Mouse (Mus musculus) MEL (cell line): ENCODE results near the gene Htr2b. TPM values are rescaled to one million over a fixed set of nuclear protein-coding genes. Genes with fewer than 3 reads are reported as not detected.

Experiments used
- DNase-seq: peaks from one replicate; pipeline ENCODE4 v3.0.0; 2011; ENCODE audit warnings: low read depth, low spot score
- H3K27ac ChIP-seq: 2 replicates; pipeline ENCODE4 v1.5.1; 2012; ENCODE audit warnings: low read depth, mild to moderate bottlenecking, control low read depth, low read length, moderate library complexity; ENCODE audit not compliant: control insufficient read depth
- H3K27me3 ChIP-seq, 2 experiments: fragments of 150-350 bp in 1 of 2; sonication (generic) in 1 of 2; 2 replicates each; pipeline ENCODE4 v1.6.1; 2012; ENCODE audit warnings: low read length in 2 of 2, mild to moderate bottlenecking in 2 of 2, improper control_type of control experiment in 1 of 2, moderate library complexity in 1 of 2; ENCODE audit not compliant: insufficient read depth in 2 of 2, control insufficient read depth in 1 of 2
- H3K36me3 ChIP-seq, 2 experiments: 2 replicates each; pipeline ENCODE4 v1.6.1; 2012 to 2014; ENCODE audit warnings: low read length in 2 of 2, improper control_type of control experiment in 1 of 2, inconsistent platforms in 1 of 2, mild to moderate bottlenecking in 1 of 2; ENCODE audit not compliant: insufficient read depth in 2 of 2, control insufficient read depth in 1 of 2
- H3K4me1 ChIP-seq, 2 experiments: fragments of 150-350 bp in 1 of 2; sonication (generic) in 1 of 2; 2 replicates each; pipeline ENCODE4 v1.6.1; 2012; ENCODE audit warnings: low read length in 2 of 2, improper control_type of control experiment in 1 of 2, mild to moderate bottlenecking in 1 of 2; ENCODE audit not compliant: insufficient read depth in 2 of 2, control insufficient read depth in 1 of 2
- H3K4me3 ChIP-seq, 2 experiments: fragments of 150-350 bp in 1 of 2; sonication (generic) in 1 of 2; 2 replicates each; pipeline ENCODE4 v1.5.1; 2012; ENCODE audit warnings: low read depth in 2 of 2, low read length in 2 of 2, mild to moderate bottlenecking in 2 of 2, moderate library complexity in 2 of 2, control low read depth in 1 of 2, improper control_type of control experiment in 1 of 2; ENCODE audit not compliant: control insufficient read depth in 1 of 2, insufficient read depth in 1 of 2
- H3K79me2 ChIP-seq: 2 replicates; pipeline ENCODE4 v1.6.1; 2012; ENCODE audit warnings: mild to moderate bottlenecking, low read length, moderate library complexity; ENCODE audit not compliant: control insufficient read depth, poor library complexity, insufficient read depth
- H3K9ac ChIP-seq: 2 replicates; pipeline ENCODE4 v1.6.1; 2012; ENCODE audit warnings: low read depth, mild to moderate bottlenecking, control low read depth, low read length, moderate library complexity; ENCODE audit not compliant: control insufficient read depth, poor library complexity, severe bottlenecking
- H3K9me3 ChIP-seq: fragments of 150-350 bp; sonication (generic); replicated peaks from 2 replicates; pipeline ENCODE4 v1.6.1; 2012; ENCODE audit warnings: mild to moderate bottlenecking, low read length, improper control_type of control experiment, moderate library complexity; ENCODE audit not compliant: insufficient read depth
- CHD2 ChIP-seq: IDR thresholded peaks from 2 replicates; pipeline ENCODE4 v1.6.1; 2011; ENCODE audit warnings: low read length, improper control_type of control experiment
- ELF1 ChIP-seq: IDR thresholded peaks from 2 replicates; pipeline ENCODE4 v1.6.1; 2014; ENCODE audit warnings: low read depth, mild to moderate bottlenecking, inconsistent platforms, low read length, improper control_type of control experiment, moderate library complexity
- EP300 ChIP-seq, 2 experiments: IDR thresholded peaks; 2 replicates each; pipeline ENCODE4 v1.6.1; 2011; ENCODE audit warnings: improper control_type of control experiment in 2 of 2, low read length in 2 of 2, low read depth in 1 of 2, mild to moderate bottlenecking in 1 of 2
- GABPA ChIP-seq: IDR thresholded peaks from 2 replicates; pipeline ENCODE4 v1.6.1; 2012; ENCODE audit warnings: low read depth, mild to moderate bottlenecking, inconsistent platforms, low read length, improper control_type of control experiment, moderate library complexity
- GATA1 ChIP-seq: IDR thresholded peaks from 2 replicates; pipeline ENCODE4 v1.6.1; 2011; ENCODE audit warnings: low read depth, low read length, improper control_type of control experiment
- HCFC1 ChIP-seq: IDR thresholded peaks from 2 replicates; pipeline ENCODE4 v1.6.1; 2012; ENCODE audit warnings: low read depth, mild to moderate bottlenecking, inconsistent platforms, low read length, improper control_type of control experiment, moderate library complexity
- JUND ChIP-seq: IDR thresholded peaks from 2 replicates; pipeline ENCODE4 v1.6.1; 2011; ENCODE audit warnings: low read depth, mild to moderate bottlenecking, improper control_type of control experiment, low read length
- MAFK ChIP-seq: IDR thresholded peaks from 2 replicates; pipeline ENCODE4 v1.6.1; 2011; ENCODE audit warnings: low read depth, mild to moderate bottlenecking, low read length, improper control_type of control experiment, borderline replicate concordance
- MAX ChIP-seq: IDR thresholded peaks from 2 replicates; pipeline ENCODE4 v1.6.1; 2011; ENCODE audit warnings: low read length, improper control_type of control experiment
- MAZ ChIP-seq: IDR thresholded peaks from 2 replicates; pipeline ENCODE4 v1.6.1; 2012; ENCODE audit warnings: low read depth, mild to moderate bottlenecking, inconsistent platforms, low read length, improper control_type of control experiment
- MYB ChIP-seq: IDR thresholded peaks from 2 replicates; pipeline ENCODE4 v1.6.1; 2011; ENCODE audit warnings: mild to moderate bottlenecking, low read depth, low read length, improper control_type of control experiment
- NELFE ChIP-seq: IDR thresholded peaks from 2 replicates; pipeline ENCODE4 v1.6.1; 2011; ENCODE audit warnings: low read depth, low read length, improper control_type of control experiment
- NRF1 ChIP-seq: IDR thresholded peaks from 2 replicates; pipeline ENCODE4 v1.6.1; 2014; ENCODE audit warnings: low read depth, mild to moderate bottlenecking, inconsistent platforms, low read length, improper control_type of control experiment, moderate library complexity; ENCODE audit not compliant: poor library complexity, insufficient read depth, severe bottlenecking
- POLR2A ChIP-seq, 2 experiments: IDR thresholded peaks; 2 replicates each; pipeline ENCODE4 v1.6.1; 2011 to 2012; ENCODE audit warnings: low read length in 2 of 2, mild to moderate bottlenecking in 2 of 2, control low read depth in 1 of 2, improper control_type of control experiment in 1 of 2, low read depth in 1 of 2, moderate library complexity in 1 of 2; ENCODE audit not compliant: control insufficient read depth in 1 of 2, insufficient read depth in 1 of 2, poor library complexity in 1 of 2
- RCOR1 ChIP-seq: IDR thresholded peaks from 2 replicates; pipeline ENCODE4 v1.6.1; 2012; ENCODE audit warnings: low read depth, mild to moderate bottlenecking, inconsistent platforms, low read length, improper control_type of control experiment
- TBP ChIP-seq: IDR thresholded peaks from 2 replicates; pipeline ENCODE4 v1.8.0; 2011; ENCODE audit warnings: low read depth, low read length, improper control_type of control experiment
- UBTF ChIP-seq: IDR thresholded peaks from 2 replicates; pipeline ENCODE4 v1.6.1; 2012; ENCODE audit warnings: low read depth, mild to moderate bottlenecking, inconsistent platforms, low read length, improper control_type of control experiment, moderate library complexity, borderline replicate concordance; ENCODE audit not compliant: insufficient read depth
- ZC3H11A ChIP-seq: IDR thresholded peaks from 2 replicates; pipeline ENCODE4 v1.6.1; 2012; ENCODE audit warnings: low read depth, mild to moderate bottlenecking, inconsistent platforms, low read length, improper control_type of control experiment
- ZKSCAN1 ChIP-seq: IDR thresholded peaks from 2 replicates; pipeline ENCODE4 v1.6.1; 2012; ENCODE audit warnings: low read depth, mild to moderate bottlenecking, inconsistent platforms, low read length, improper control_type of control experiment, moderate library complexity
- ZMIZ1 ChIP-seq: IDR thresholded peaks from 2 replicates; pipeline ENCODE4 v1.6.1; 2012; ENCODE audit warnings: low read depth, mild to moderate bottlenecking, inconsistent platforms, low read length, improper control_type of control experiment, moderate library complexity
- polyA plus RNA-seq, 2 experiments: library from polyadenylated mRNA; stranded (reverse) in 1 of 2; unstranded in 1 of 2; fragments of >175 nt in 1 of 2; fragments of >200 nt in 1 of 2; gene quantifications; 2 replicates each; pipeline versions ENCODE4 v1.2.1 to v1.2.4; 2012; ENCODE audit warnings: low replicate concordance in 2 of 2, low read depth in 1 of 2; ENCODE audit not compliant: insufficient read length in 2 of 2, insufficient read depth in 1 of 2, missing spikeins in 1 of 2
- total RNA-seq: library from RNA; depleted of rRNA; stranded (reverse); fragments of 300-350 nt; gene quantifications from 2 replicates; pipeline ENCODE4 v1.2.3, GENCODE M21; 2012

Htr2b gene
- total and polyA plus RNA-seq, 3 experiments: 0.15 to 0.22 TPM; not detected in 1

- TF ChIP-seq JUND: no peak
These were observed 7.8 kb upstream of the Htr2b start (continued) for GRCm38 (mm10) chr1:86119549-86119948.

GRCm38 (mm10) chr1:86114141-86114540, 2.4 kb upstream of the Htr2b start:
- Histone ChIP-seq H3K36me3 (peaks cover 0 to 36% of the 10 kb centered on the region in 2 experiments; a peak in 2 of 4 replicates), H3K4me3 (no peak overlapping the region), H3K9ac (no peak overlapping the region), H3K27ac (no peak overlapping the region), H3K79me2 (no peaks in the 10 kb centered on the region), H3K4me1 (no peaks in the 10 kb centered on the region), H3K27me3 (no peaks in the 10 kb centered on the region), H3K9me3 (no peaks in the 10 kb centered on the region)
- no peak for DNase-seq
- TF ChIP-seq ZMIZ1: no peak
- TF ChIP-seq, all 39 proteins: peak for 0

DNA sequence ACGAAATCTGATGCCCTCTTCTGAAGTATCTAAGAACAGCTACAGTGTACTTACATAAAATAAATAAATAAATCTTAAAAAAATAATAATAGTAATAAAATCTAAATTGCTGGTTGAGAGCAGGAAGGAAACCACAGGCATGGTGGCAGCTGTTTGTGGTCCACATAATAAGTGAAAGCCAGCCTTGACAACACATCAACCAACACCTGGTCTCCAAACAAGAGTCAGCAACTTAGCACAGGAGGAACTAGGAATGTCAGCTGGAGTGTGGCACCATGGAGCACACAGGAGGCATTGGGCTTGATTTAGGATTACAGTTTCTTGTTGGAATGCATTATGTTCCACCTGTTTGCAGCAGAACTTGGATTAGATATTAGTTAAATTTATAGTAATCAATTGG, 6.7 kb downstream of the Htr2b start:
- H3K27me3 ChIP-seq: no peaks in the 10 kb centered on the region
- no peaks in the 10 kb centered on the region for H3K79me2 ChIP-seq
- no peak overlapping the region for H3K27ac ChIP-seq
- peaks cover 0 to 11% of the 10 kb centered on the region in 2 experiments; a peak in 3 of 4 replicates for H3K36me3 ChIP-seq
- H3K4me3 ChIP-seq: no peak overlapping the region
- no peak for DNase-seq
- H3K9me3 ChIP-seq: no peaks in the 10 kb centered on the region
- no peaks in the 10 kb centered on the region for H3K4me1 ChIP-seq
- TF ChIP-seq ZC3H11A (no peak), EP300 (IDR thresholded peaks at IDR 0.05; ENCODE audit: low read depth in 1 of 2, low read length in 2 of 2) (no peak), MAFK (no peak), TBP (no peak), MAX (no peak)
- H3K9ac ChIP-seq: no peak overlapping the region

DNA sequence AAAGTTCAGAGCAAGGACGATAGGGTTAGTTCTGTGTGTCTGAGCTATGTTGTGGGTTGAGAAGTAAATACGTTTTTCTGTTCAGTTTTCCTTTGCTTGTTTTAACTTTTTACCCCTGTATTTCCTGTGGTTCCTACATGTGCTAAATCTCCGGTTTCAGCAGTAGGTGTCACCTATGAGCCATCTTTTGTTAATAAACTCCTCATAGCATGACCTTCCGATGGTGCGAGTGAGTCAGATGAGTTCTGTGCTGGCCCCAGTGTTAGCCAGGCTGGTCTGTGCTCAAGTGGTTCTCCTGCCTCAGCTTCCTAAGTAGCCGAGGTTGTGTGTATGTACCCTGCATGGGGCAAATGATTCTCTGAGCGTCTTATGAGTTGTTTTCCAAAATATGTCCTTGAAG, 17.4 kb downstream of the Htr2b start:
- DNase-seq: no peak
- H3K27ac ChIP-seq: no peak overlapping the region
- no peak overlapping the region for H3K9ac ChIP-seq
- no peaks in the 10 kb centered on the region for H3K9me3 ChIP-seq
- H3K36me3 ChIP-seq: peaks cover 0 to 34% of the 10 kb centered on the region in 2 experiments; a peak in 2 of 4 replicates
- no peak for TF ChIP-seq ZC3H11A
- no peaks in the 10 kb centered on the region for H3K4me1 ChIP-seq
- no peaks in the 10 kb centered on the region for H3K27me3 ChIP-seq
- no peaks in the 10 kb centered on the region for H3K79me2 ChIP-seq
- no peak overlapping the region for H3K4me3 ChIP-seq

- H3K4me1 ChIP-seq: no peaks in the 10 kb centered on the region
- H3K36me3 ChIP-seq: peaks cover 0 to 50% of the 10 kb centered on the region in 2 experiments; a peak in 2 of 4 replicates
- H3K9me3 ChIP-seq: no peaks in the 10 kb centered on the region
- H3K27ac ChIP-seq: no peak overlapping the region
- H3K9ac ChIP-seq: no peak overlapping the region
- no peak overlapping the region for H3K4me3 ChIP-seq
- no peaks in the 10 kb centered on the region for H3K27me3 ChIP-seq
- DNase-seq: no peak
- no peaks in the 10 kb centered on the region for H3K79me2 ChIP-seq
- TF ChIP-seq RCOR1 (no peak), JUND (no peak), POLR2A (IDR thresholded peaks at IDR 0.05; ENCODE audit: control insufficient read depth in 1 of 2, insufficient read depth in 1 of 2, low read depth in 1 of 2, low read length in 2 of 2, poor library complexity in 1 of 2) (no peak), HCFC1 (no peak), NELFE (no peak), MYB (no peak), MAZ (no peak), NRF1 (no peak), GATA1 (no peak), ZKSCAN1 (no peak), CHD2 (no peak), GABPA (no peak), TBP (no peak), ELF1 (no peak), UBTF (no peak)
These were observed 35.2 kb downstream of the Htr2b start for GRCm38 (mm10) chr1:86076565-86076964.
